Mouse (Mus musculus) stomach, postnatal 0 days (tissue): Measurements from ENCODE around the gene Tsen54.

Source experiments
- CTCF ChIP-seq: IDR thresholded peaks from 2 replicates; pipeline ENCODE4 v1.5.1; 2016; ENCODE audit warnings: antibody characterized with exemption, low read depth, mild to moderate bottlenecking, moderate library complexity
- EP300 ChIP-seq: optimal IDR thresholded peaks from 2 replicates; pipeline ENCODE3; 2016; ENCODE audit warnings: antibody characterized with exemption

DNA sequence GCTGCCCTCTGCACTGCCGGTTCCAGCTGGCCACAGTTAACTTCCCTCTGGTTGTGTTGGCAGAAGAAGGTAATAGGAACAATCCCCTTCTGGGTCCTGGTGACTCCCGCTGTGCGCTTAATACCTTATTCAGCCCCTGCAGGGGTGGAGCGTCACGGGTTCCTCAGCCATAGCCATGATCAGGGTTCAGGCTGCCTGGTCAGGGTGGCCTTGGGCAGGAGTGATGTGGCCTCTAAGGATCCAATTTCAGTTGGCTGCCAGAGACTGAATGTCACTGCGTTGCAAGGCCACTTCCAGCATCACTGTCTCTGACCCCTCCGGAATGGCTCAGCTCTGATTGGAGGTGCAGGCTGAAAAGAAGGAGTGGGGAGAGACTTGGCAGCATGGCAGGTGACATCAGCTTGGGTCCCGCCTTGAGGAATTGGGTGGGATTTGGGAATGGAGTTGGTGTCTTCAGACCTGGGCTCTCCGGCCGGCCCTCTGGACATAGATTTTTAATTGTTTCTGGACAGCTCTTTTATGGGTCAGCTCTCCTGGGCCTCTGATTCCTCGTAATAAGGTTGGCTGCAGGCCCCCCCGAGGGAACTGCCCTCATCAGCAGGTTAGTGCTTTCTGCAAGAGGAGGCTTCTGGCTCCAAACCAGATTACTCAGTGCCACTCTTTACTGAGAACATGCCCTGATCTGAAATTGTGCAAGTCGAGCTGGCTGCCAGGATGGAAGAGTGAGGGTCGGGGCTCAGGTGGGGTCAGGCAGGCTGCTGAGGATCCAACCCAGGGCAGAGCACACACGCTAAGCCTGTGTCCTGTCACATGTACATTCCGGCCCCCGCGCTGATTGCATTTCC lies 38.5 kb upstream of the Tsen54 start:
- TF ChIP-seq CTCF (no peak), EP300 (no peak)
